Mouse (Mus musculus) monocyte, adult 59 days (primary cell): ENCODE results near the gene Stx8. TPM values are rescaled to one million over a fixed set of nuclear protein-coding genes. Genes with fewer than 3 reads are reported as not detected.

Experiments
- total RNA-seq, 2 experiments: library from RNA; stranded (reverse); gene quantifications; one replicate each; pipeline ENCODE4 v1.2.4; 2023

The Stx8 gene
- total RNA-seq, result 10 to 100 TPM; 34.6 to 36.3 TPM

GRCm38 (mm10) chr11:67965905-67966878 is at the start of gene Stx8:
TSS of gene Stx8 (plus strand) at chr11:67966193.

GRCm38 (mm10) chr11:67921827-67922754 is 43.9 kb upstream of the Stx8 start, which contains the start of gene Usp43:
TSS of gene Usp43 (minus strand) at chr11:67922153.

GRCm38 (mm10) chr11:67965242-67965883 is 630 bp upstream of the Stx8 start, which contains the start of gene Cfap52:
TSS of gene Cfap52 (minus strand) at chr11:67965651.

Other genes with a start within 250 kb of the Stx8 start
- not detected for gene Glp2r, start 195.0 kb upstream of the Stx8 start, total RNA-seq
- gene Gsg1l2, start 191.6 kb upstream of the Stx8 start, total RNA-seq, result not detected
- not detected for gene Dhrs7c, start 168.0 kb upstream of the Stx8 start, total RNA-seq
- gene Usp43, start 44.0 kb upstream of the Stx8 start, total RNA-seq, result not detected
- not detected for gene Cfap52, start 542 bp upstream of the Stx8 start, total RNA-seq